Mouse (Mus musculus) regulatory T cell (primary cell): Measurements from ENCODE around the gene Smim13.
"Not testable (repeated sequence)": the region's sequence is repeated elsewhere in the genome, so short reads cannot be mapped to it uniquely, and the experiment has no call there.

Source experiments
- in situ Hi-C: fragments of 300-600 bp; cut with MboI, MseI; formaldehyde crosslinking; loops from one replicate; pipeline ENCODE4 v1.15.1; 2025; ENCODE audit warnings: high pct_unique_total_duplicates

Gene Smim13

DNA sequence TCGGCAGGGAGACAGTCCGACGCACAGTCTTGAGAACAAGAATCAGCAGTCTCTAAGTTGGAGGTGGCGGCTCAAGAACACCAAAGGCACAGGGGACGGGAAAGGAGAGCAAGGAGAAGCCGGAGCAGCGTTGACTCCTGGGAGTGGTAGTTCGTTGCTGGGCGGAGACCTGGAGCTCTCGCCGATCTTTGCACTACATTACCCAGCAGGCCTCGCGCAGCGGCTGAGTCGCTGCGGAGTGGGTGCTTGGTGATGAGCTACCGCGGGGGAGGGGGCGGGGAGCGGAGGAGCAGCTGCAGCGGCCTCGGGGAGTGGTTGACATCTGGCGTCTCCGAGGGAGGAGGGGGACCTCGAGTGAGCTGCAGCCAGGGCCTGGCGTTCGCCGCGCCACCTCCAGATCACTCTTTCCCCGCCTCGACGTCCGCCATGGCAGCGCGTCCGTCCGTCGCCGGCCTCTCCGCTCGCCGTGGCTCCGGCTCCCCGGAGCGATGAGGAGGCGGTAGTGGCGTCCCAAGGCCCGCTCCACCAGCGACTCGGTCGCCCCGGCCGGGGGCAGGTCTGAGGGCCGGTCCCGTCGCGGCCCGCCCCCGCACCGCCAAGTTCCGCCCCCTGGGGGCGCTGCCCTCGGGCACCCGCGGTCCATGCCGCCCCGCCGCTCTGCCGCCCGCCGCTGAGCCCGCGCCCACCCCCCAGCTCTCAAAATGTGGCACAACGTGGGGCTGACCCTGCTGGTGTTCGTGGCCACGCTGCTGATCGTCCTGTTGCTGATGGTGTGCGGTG lies at the start of gene Smim13:
Gene Smim13, plus strand, starts transcription at position 307 of the 780 bp plus-strand sequence.
- in situ Hi-C loops: loop anchor here (5.0 kb wide), 1 partner anchor 232 kb away; the partner anchor contains the start of gene Tmem14c

DNA sequence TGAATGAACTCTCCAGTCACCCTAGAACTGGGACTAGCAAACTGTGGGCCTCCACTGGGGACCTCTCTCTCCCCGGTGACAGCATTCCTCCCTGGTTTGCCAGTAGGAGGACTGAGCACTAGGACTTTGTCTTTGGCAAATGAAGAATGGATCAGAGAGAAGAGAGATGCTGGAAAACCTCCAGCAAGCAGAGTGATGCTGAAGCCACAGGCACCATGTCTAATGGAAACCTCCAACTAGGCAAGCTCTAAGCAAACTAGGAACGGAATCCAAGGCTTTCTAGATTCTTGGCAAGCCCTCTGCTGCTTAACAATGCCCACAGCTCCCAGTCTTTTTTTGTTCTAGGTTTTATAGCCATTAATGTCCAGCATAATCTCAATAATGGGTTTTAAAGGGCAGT lies 48.8 kb upstream of the Smim13 start:
- in situ Hi-C loops: no loop called here

DNA sequence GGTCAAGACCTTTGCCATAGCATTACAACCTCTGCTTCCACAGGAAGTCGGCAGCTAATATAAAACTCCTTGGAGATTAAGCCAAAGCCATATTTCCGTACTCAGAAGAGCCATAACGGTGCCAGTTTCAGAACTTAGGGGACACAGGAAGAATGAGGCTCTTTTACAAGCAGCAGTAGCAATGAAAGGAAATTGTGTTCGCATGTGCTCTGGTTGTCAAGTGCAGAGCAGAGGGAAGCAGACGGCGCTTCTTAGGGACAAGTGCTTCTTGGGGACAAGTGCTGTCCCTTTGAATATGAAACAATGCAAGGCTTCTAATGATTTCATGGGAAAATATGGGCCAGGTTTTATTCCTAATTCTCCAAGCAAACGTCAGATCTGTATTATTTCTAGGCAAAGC lies 46.4 kb upstream of the Smim13 start:
- in situ Hi-C loops: no loop called here

DNA sequence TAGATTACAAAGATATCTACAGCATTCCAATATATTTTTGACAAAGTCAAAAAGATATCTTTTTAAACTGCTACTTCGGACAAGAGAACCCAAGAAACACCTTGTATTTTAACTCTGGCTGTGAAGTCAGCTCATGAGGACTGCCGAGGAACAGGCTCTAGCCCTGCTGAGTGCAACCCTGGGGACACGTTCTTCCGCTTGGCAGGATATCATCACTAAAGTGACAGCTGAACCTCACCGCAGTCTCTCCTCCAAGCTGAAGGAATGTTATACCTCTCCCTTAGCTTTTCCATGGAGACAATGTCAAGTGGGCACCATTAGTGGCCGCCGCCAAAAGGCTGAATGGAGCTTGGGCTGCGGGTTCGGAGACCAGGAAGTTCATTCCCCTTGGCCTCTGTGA lies 46.0 kb upstream of the Smim13 start:
- in situ Hi-C loops: no loop called here

DNA sequence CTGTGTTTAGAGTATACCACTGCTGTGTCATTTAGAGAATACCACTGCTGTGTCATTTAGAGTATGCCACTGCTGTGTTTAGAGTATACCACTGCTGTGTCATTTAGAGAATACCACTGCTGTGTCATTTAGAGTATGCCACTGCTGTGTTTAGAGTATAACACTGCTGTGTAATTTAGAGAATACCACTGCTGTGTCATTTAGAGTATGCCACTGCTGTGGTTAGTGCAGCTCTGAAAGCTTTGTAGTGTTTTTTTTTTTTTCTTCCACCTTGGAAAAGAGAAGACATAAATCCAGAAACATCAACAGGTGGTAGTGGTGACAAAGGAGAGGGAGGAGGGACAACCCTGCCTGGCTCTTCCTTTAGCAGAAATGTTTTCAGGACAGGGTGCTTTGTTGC lies 44.1 kb upstream of the Smim13 start:
- in situ Hi-C loops: not testable (repeated sequence)

- in situ Hi-C loops: no loop called here
These were observed 43.4 kb upstream of the Smim13 start for GRCm38 (mm10) chr13:41206241-41206640.

DNA sequence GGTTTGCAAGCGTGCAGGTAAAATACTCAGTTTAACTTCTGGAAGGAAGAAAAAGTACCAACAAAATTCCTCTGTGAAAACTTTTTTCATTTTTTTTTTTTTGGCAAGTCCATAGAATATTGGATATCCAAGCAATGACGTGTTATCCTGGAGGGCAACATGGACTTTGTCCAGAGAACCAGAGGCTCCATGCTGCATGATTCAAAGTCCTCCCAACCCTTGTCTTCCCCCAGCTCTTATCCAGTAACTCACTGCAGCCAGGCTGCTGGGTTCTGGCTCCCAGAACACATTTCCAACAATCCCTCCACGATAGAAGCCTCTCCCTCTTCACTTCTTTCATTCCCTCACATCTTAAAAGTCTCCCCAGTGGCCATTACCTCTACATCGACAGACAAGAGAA lies 38.4 kb upstream of the Smim13 start:
- in situ Hi-C loops: no loop called here

DNA sequence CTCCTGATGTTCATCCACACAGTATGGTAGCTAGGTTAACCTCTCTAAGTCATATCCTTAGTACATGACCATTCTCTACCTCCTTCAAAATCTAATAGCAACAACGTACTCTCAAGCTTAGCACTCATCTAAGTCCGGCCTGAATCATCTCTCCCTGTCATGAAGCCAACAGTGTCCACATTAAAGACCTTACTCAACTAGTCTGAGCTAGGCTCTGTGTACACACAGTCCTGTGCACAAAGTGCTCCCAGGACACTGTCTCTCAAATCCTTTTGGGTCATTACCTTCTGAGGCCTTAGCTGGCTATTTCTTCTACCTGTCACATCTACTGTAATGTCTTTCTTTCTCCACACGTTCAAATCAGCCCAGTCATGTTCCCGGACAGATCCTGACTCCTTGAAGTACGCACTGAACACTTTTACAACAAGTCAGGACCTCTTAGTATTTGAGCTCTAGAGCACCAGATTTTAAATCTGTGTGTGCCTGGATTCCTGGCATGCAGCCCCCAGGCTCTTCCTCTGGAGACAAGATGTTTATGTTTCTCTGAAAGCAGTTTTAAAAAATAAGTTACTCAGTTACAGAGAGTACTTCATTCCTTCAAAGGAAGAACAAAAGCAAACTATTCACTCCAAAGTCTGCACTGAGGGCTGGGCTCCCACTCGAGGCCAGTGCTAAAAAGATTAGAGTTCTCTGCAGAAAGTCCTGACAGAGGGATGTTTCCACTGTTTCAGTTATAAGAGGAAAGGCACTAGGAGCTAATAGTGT lies 36.9 kb upstream of the Smim13 start:
- in situ Hi-C loops: no loop called here

GRCm38 (mm10) chr13:41215669-41216068 lies 34.0 kb upstream of the Smim13 start:
- in situ Hi-C loops: no loop called here

DNA sequence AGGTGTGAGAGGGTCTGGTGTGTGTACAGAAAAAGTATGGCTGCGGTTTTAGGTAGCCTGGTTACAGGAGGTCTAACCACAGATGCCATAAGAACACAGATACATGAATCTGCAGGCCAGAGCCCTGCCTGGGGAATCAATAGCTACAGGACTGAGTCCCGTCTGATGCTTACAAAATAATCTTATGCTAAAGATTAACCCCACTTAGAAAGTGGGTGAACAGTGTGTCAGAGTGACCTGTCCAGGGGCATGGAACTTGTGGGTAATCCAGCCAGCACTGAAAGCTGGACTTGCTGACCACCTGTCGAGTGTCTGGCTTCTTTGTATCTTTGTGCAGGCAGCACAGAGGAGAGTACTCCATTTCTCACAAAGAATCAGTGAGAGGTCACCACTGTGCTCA lies 33.4 kb upstream of the Smim13 start:
- in situ Hi-C loops: no loop called here

DNA sequence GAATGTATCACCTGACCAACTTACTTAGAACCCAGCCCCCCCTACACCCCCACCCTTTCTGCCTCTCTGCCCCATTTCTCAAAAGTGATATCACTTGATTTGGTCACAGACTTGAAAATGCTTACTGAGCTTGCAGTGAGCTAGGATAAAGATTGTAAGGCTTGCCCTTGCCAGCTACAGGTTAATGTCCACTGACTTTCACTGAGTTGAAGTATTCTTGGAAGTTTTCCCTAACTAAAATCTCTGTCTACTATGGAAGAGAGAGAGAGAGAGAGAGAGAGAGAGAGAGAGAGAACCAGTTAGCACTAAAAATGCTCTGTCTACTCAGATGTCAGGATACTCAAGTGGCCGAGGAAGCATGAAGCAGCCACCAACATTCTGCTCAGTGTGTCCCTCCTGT lies 30.6 kb upstream of the Smim13 start:
- in situ Hi-C loops: no loop called here

GRCm38 (mm10) chr13:41219687-41220303 lies 29.8 kb upstream of the Smim13 start:
- in situ Hi-C loops: no loop called here

DNA sequence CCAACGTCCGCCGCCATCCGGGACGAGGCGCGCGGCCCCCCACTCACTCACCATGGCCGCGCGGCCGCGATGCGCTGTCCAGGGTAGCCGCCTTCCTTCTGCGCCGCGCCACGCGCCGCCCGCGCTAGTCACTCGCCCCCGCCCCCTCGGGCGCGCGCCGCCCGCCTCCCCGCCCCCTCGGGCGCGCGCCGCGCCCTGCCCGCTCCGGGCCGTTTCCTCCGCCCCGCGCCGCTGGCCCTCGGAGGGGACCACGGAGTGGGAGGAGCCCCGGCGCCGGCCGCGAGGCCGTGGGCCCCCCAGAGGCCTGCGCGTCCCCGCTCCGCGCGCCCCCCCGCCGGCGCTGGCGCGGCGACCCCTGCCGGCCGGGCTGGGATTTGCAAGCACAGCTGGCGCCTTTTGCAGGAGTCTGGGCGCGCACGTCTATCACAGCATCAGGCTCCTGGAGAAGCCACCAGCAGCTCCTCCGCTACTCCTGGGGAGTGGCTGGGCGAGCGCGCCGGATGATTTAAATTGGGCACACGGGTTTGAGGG lies 29.3 kb upstream of the Smim13 start, which contains the start of gene Elovl2:
Gene Elovl2, minus strand, starts transcription at position 102 of the 531 bp plus-strand sequence.
- in situ Hi-C loops: no loop called here

DNA sequence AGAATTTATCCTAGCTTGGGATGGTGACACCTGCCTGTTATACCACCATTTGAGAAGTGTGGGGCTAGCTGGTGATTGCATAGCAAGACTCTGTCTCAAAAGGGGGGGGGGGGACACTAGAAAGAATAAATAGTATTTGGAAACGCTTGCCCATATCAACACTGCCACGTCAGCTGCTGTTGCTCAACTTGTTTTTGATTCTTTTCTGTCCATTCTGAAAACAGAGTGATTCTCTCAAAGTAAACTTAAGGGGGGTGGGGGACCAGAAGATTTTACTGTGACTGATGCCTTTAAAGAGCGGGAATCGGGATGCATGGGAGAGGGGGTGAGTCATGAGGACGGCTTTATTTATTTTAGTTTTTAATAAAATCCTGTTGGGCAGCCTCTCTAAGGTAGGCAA lies 23.1 kb upstream of the Smim13 start:
- in situ Hi-C loops: no loop called here

DNA sequence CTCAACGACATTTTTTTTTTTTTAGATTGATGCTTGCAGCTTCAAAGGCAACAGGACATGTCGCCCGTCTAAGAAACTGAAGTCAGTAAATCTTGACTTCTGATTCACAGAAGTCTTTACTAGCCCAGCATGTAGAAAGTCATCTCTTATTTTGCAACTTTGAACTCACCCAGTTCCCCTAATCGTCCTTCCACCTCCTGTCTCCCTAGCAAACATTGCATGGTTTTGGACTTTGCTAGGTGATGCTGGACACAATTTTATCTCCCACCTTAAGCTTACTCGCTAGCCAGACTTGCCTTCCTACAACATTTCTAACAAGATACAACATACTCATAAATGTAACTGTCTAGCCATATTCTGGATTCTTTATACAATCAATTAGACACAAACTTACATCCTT lies 21.6 kb upstream of the Smim13 start:
- in situ Hi-C loops: no loop called here

GRCm38 (mm10) chr13:41230256-41230655 lies 19.4 kb upstream of the Smim13 start:
- in situ Hi-C loops: no loop called here

DNA sequence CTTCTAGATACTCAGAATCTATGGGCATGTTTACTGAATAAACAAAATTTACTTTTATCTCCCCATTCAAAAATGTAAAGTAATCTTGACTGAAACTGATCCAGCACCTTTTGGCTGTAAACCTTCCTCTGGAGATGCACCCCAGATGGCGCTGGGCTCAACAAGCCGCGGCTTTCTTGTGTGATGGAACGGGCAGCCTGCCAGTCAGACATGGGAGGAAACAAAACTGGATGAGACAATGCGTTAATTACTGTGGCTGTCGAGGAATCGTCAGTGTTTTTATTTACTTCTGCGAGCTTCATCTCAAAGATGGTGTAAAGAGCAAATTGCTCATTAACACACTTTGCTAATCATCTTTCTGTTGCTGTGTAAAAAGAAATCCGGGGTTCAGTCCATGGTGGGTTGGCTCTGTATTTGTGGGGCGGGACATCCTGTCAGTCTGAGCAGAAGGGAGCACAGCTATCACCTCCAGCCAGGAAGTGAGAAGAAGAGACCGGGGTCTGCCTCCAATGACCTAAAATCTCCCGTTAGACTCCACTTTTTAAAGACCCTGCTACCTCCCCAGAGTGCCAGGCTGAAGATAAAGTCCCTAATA lies 18.2 kb upstream of the Smim13 start:
- in situ Hi-C loops: no loop called here

- in situ Hi-C loops: no loop called here
These were observed 17.4 kb upstream of the Smim13 start for GRCm38 (mm10) chr13:41232209-41232608.

GRCm38 (mm10) chr13:41233241-41233640 lies 16.4 kb upstream of the Smim13 start:
- in situ Hi-C loops: no loop called here

DNA sequence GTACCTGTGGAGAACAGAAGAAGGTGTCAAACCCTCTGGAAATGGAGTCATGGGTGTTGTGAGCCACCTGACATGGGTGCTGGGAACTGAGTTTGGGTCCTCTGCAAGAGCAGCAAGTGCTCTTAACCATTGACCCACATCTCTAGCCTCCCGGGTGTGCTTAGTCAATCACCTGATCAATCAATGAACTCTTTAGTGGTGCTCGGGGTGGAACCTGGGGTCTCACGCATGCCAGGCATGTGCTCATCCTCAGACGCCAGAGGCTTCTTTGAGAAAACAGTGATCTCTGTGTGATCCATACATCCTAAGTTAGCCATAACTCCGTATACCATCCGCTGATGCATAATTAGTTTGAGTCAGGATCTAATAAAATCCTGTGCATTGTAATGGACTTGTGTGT lies 14.5 kb upstream of the Smim13 start:
- in situ Hi-C loops: loop anchor here (5.0 kb wide), 2 partner anchors 153 to 388 kb away; no protein-coding TSS in a partner anchor

- in situ Hi-C loops: loop anchor here (5.0 kb wide), 2 partner anchors 154 to 389 kb away; no protein-coding TSS in a partner anchor
These were observed 13.6 kb upstream of the Smim13 start for GRCm38 (mm10) chr13:41235845-41236741.
